Mouse (Mus musculus) R1 (cell line): ENCODE measurements around the gene Arap1.
A peak's percentile ranks its signal among the peaks of the same experiment; 100 is the strongest.

ENCODE experiments used
- DNase-seq: peaks from one replicate; pipeline ENCODE4 v3.0.0-alpha.2; 2018; ENCODE audit warnings: low read depth, low spot score

The Arap1 gene

DNA sequence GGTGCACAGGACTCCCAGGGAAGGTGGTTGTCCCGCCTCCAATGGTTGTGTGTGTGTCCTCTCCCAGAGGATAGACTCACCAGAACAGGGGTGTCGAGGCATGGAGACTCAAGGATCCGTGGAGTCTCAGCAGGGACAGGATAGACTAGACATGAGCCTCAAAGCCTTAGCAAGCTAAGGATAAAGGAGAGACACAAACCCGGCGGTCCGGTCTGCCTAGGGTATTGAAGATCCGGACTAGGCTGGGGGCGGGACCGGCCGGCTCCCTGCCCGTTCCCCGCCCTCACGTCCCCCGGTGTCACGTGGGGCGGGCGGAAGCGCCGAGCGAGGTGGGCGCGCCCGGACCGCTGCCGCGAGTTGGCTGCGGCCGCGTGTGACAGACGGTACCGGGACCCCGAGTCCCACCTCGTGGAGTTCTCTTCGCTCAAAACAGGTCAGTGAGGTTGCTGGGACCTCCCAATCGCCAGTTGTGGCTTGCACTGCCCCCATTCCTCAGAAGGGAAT, at the start of gene Arap1:
Arap1 (plus strand) TSS at position 301 of the 504 bp plus-strand sequence.
- peak; percentile 67 for DNase-seq

DNA sequence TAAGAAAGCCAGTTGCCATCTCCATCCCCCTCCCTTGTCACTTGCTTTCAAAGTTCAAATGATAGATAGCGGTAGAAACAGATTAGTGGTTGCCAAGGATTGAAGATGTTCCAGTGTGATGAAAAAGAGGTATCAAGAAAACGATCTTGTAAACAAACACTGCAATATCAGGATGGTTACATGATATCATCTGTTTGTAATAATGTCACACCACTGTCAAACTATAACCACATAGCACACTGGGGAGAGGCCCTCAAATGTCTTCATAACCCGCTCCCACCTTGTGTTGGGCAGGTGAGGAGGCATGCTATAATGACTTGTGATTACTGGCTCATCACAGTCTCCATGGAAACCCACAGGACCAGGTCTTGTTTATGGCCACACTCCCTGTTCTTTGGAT, 49.5 kb upstream of the Arap1 start:
- DNase-seq: no peak

GRCm38 (mm10) chr7:101301361-101301880, 46.4 kb upstream of the Arap1 start:
- peak; percentile 83 for DNase-seq

DNA sequence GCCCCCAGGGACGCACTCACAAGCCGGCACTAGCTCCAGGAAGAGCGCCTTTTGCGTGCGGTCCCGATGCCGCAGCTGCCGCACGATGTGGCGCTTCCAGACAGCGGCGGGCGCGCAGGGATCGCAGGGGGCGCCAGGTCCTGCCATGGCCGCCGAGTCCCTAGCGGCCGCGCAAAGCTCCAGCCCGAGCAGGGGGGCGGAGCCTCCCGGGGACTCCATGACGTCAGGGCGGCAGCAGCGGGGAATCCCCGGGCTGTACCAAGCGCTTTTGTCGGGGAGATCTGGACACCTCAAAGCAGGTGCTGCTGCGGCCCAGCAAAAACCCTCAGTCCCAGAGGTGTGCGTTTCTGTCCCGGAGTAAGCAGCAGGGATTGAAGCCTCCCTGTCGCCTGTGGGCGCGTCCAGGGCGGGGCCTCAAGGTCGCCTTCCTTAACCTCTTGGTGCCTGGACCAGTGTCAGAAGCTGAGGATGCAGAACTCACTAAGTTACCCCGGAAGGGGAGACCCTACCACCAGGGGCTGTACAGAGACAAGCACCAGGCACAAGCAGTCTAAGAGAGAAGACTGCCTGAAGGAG, 45.9 kb upstream of the Arap1 start, which contains the start of gene Atg16l2:
Atg16l2 (minus strand) TSS at position 371 of the 576 bp plus-strand sequence.
- DNase-seq: peak; percentile 96

DNA sequence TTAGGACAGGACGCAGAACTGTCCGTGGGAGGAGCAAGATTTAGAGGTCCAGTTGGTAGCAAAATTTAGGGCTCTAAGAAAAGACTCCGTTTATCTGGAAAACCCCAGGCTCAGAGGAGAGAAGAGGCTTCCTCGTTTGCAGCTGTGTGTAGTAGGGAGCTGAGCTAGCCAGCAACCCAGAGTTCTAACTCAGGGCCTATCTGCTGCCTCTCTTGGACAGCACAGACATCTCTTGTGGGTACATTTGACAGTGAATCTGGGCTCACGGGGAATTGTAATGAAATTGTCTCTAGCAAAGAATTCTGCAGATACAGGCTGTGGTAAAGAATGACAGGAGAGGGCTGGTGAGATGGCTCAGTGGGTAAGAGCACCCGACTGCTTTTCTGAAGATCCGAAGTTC, 45.2 kb upstream of the Arap1 start:
- DNase-seq: no peak

GRCm38 (mm10) chr7:101306841-101307240, 41.0 kb upstream of the Arap1 start:
- no peak for DNase-seq

- DNase-seq: no peak
Observed at GRCm38 (mm10) chr7:101309985-101310326, 37.9 kb upstream of the Arap1 start.

GRCm38 (mm10) chr7:101310327-101311028, 37.4 kb upstream of the Arap1 start:
- DNase-seq: peak; percentile 99

GRCm38 (mm10) chr7:101311061-101311460, 36.8 kb upstream of the Arap1 start:
- DNase-seq: no peak

DNA sequence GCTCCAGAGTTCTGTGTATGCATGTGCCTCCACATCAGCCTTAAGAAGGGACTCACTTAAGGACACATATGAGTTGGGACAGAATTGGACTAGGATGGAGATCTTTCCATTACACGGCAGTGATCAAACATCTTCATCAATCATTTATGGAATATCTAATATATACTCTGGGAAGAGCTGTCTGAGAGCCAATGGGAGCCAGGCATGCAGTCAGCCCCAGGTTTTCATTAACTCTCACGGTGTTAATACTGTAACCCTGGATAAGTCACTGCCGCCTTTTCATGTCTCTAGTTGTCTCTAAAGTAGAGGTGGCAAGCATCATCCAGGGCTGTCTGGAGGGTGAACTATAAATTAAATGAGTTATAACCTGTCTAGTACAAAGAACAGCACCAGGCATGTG, 34.8 kb upstream of the Arap1 start:
- no peak for DNase-seq

DNA sequence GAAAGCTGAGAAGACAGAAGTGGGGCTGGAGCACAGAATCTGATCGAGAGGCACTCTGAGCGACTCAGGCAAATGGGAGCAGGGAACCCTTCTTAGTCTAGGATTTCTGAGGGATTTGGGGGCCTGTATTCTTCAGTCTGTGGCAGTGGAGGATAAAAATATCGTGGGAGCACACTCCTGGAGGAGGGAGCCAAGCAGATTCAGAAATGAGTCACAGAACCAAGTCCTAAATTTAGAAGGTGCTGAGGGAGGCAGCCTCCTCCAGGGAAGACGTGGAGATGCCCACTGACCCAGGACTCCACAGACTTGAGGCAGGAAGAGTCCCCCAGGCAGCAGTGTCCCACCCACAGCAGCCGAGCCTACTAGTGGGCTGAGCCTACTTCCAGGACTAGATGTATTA, 33.5 kb upstream of the Arap1 start:
- no peak for DNase-seq

DNA sequence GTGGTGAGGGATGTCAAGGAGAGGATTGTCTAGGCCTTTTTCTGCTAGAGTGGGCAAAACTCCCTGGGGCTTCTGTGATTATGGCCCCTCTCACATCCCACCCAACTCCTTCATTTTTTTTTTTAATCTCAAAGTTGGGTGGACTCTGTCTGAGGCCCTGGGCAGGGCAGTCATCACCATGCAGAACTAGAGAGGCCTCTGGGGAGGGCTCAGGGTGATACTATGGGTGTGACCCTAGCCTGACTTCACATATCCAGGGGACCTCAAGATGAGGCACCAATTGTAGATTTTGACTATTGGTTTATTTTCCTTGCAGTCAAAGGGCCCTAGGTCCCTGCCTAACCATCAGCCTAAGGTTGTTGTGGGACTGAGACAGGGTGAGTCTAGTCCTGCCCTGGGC, 32.2 kb upstream of the Arap1 start:
- no peak for DNase-seq

- DNase-seq: no peak
Observed at GRCm38 (mm10) chr7:101316591-101317001, 31.3 kb upstream of the Arap1 start.

- no peak for DNase-seq
Observed at GRCm38 (mm10) chr7:101317014-101317413, 30.9 kb upstream of the Arap1 start, which contains the start of gene Stard10. Gene Stard10, plus strand, starts transcription at chr7:101317086.

- no peak for DNase-seq
Observed at GRCm38 (mm10) chr7:101318848-101319247, 29.0 kb upstream of the Arap1 start.

GRCm38 (mm10) chr7:101319796-101320195, 28.1 kb upstream of the Arap1 start:
- no peak for DNase-seq

- peak; percentile 27 for DNase-seq
Observed at GRCm38 (mm10) chr7:101320399-101321217, 27.3 kb upstream of the Arap1 start.

DNA sequence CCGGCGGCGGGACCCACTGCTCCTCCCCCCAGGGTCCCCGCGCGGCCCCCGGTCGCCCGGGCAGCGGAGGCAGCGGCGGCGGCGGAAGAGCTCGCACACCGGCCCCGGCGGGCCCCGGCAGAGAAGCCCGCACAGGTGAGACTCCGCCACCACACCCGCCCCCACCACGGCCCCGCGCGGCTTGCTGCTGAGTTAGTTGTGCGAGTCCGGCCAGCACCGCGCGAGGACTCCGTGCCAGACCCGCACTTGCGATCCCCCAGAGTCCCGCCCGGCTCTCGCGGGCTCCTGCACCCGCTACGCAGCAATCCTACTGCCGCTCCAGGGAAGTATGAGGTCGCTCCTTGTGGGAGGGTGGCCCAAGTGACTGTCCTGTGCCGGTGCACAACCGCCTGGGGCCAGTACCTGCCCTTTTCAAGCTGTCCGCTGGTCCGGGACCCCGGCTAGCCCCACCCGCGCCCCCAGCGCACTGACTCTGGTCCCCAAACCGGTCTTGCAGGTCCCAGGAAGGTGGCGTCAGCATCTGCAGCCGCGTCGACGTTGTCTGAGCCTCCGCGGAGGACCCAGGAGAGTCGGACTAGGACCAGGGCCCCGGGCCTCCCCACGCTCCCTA, 26.5 kb upstream of the Arap1 start:
- DNase-seq: peak; percentile 47

GRCm38 (mm10) chr7:101323141-101323594, 24.7 kb upstream of the Arap1 start:
- DNase-seq: no peak

DNA sequence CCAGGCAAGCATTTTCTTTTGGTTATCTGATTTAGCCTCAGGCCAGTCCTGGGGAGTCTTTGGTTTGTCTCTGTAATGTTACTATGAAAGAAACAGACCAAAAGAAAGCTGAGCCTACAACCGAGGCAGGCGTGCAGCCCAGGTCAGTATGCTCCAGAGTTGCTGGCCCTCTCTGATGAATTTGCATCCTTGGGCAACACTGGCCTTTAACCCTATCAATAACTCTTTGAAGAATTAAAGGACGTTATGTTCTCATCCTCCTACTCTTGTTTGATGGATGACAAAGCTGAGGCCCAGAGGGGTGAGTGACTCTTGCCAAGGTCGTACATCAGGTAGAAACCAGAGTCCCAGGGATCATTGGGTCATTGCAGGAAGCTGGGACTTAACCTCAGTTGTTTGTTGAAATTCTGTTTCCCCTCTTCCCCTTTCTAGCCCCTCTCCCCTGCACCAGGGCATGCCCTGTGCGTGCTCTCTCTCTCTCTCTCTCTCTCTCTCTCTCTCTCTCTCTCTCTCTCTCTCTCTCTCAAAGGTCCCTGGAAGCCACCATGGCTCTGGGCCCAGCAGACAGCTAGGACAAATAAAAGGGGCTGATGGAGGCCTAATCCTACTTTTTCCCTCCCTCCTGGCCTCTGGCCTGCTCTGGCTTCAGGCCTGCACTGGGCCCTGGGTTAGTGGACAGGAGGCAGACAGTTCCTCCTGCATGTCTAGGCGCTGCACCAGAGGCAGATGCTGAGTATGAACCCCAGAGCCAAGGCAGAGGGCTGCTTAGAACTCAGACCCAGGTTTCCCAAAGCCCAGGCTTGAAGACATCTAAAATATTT, 23.5 kb upstream of the Arap1 start:
- DNase-seq: no peak

- no peak for DNase-seq
Observed at GRCm38 (mm10) chr7:101326006-101326405, 21.9 kb upstream of the Arap1 start.
